Mouse (Mus musculus): ENCODE data around the gene Sgce.
"Not testable (repeated sequence)": the region's sequence is repeated elsewhere in the genome, so short reads cannot be mapped to it uniquely, and the experiment has no call there.

The Sgce gene

GRCm38 (mm10) chr6:4746696-4747439 lies at the start of gene Sgce, which contains the start of gene Peg10:
TSS of gene Sgce (minus strand) at chr6:4747207.
TSS of gene Peg10 (plus strand) at chr6:4747306.
- DNase-seq (ENCODE audit: low read depth, low spot score), result peak; percentile 50
- no peaks in the 10 kb centered on the region for H3K36me3 ChIP-seq (ENCODE audit: control insufficient read depth, insufficient read depth, low read length, poor library complexity, severe bottlenecking)
- no peaks in the 10 kb centered on the region for H3K27me3 ChIP-seq (ENCODE audit: control insufficient read depth, insufficient read depth, low read length, poor library complexity, severe bottlenecking)

- DNase-seq (ENCODE audit: low read depth, low spot score), result no peak
- H3K27me3 ChIP-seq (ENCODE audit: control insufficient read depth, insufficient read depth, low read length, poor library complexity, severe bottlenecking), result no peaks in the 10 kb centered on the region
- H3K36me3 ChIP-seq (ENCODE audit: control insufficient read depth, insufficient read depth, low read length, poor library complexity, severe bottlenecking), result no peaks in the 10 kb centered on the region
These were observed 49.3 kb upstream of the Sgce start for GRCm38 (mm10) chr6:4796281-4796680.

- Histone ChIP-seq H3K36me3 (ENCODE audit: control insufficient read depth, insufficient read depth, low read length, poor library complexity, severe bottlenecking) (no peaks in the 10 kb centered on the region), H3K27me3 (ENCODE audit: control insufficient read depth, insufficient read depth, low read length, poor library complexity, severe bottlenecking) (no peaks in the 10 kb centered on the region)
- peak; percentile 16 for DNase-seq (ENCODE audit: low read depth, low spot score)
These were observed 15.2 kb upstream of the Sgce start for GRCm38 (mm10) chr6:4762252-4762651.

- H3K27me3 ChIP-seq (ENCODE audit: control insufficient read depth, insufficient read depth, low read length, poor library complexity, severe bottlenecking); H3K36me3 ChIP-seq (ENCODE audit: control insufficient read depth, insufficient read depth, low read length, poor library complexity, severe bottlenecking); DNase-seq (ENCODE audit: low read depth, low spot score): not testable (repeated sequence)
These were observed 14.6 kb upstream of the Sgce start for GRCm38 (mm10) chr6:4761415-4762142.

DNA sequence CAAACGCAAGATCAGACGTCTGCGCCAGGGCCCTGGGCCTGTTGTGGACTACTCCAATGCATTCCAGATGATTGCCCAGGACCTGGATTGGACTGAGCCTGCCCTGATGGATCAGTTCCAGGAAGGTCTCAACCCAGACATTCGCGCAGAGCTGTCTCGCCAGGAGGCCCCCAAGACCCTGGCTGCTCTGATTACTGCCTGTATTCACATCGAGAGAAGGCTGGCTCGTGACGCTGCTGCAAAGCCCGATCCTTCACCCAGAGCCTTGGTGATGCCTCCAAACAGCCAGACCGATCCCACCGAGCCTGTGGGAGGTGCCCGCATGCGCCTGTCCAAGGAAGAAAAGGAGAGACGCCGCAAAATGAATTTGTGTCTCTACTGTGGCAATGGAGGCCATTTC lies 7.9 kb upstream of the Sgce start:
- Histone ChIP-seq H3K36me3 (ENCODE audit: control insufficient read depth, insufficient read depth, low read length, poor library complexity, severe bottlenecking) (no peaks in the 10 kb centered on the region), H3K27me3 (ENCODE audit: control insufficient read depth, insufficient read depth, low read length, poor library complexity, severe bottlenecking) (no peaks in the 10 kb centered on the region)
- DNase-seq (ENCODE audit: low read depth, low spot score), result no peak

GRCm38 (mm10) chr6:4754286-4754685 lies 7.3 kb upstream of the Sgce start:
- DNase-seq (ENCODE audit: low read depth, low spot score), result no peak
- no peaks in the 10 kb centered on the region for H3K27me3 ChIP-seq (ENCODE audit: control insufficient read depth, insufficient read depth, low read length, poor library complexity, severe bottlenecking)
- H3K36me3 ChIP-seq (ENCODE audit: control insufficient read depth, insufficient read depth, low read length, poor library complexity, severe bottlenecking), result no peaks in the 10 kb centered on the region

GRCm38 (mm10) chr6:4751355-4751754 lies 4.3 kb upstream of the Sgce start:
- Histone ChIP-seq H3K27me3 (ENCODE audit: control insufficient read depth, insufficient read depth, low read length, poor library complexity, severe bottlenecking) (no peaks in the 10 kb centered on the region), H3K36me3 (ENCODE audit: control insufficient read depth, insufficient read depth, low read length, poor library complexity, severe bottlenecking) (no peaks in the 10 kb centered on the region)
- no peak for DNase-seq (ENCODE audit: low read depth, low spot score)

GRCm38 (mm10) chr6:4749091-4749490 lies 2.1 kb upstream of the Sgce start:
- DNase-seq (ENCODE audit: low read depth, low spot score), result peak; percentile 92

DNA sequence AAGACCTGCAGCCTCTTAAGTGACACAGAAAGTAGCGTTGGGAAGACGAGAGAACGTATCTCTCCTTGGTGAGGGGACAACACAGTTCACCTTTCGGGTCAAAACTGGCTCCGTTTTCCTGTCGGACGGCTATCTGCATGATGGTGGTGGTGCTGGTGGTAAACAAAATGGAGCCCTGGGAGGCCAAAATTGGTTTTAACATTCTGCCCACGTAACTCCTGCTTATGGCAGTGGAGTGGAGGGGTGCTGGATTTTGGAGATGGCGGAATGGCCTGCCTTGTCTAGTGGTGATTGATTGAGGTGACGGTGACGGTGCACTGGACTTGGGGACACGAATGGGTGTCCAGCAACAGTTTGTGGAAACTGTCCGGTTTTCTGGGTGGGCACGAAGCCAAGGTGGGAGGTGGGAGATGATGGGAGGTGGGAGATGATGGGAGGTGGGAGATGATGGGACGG lies 1.5 kb upstream of the Sgce start:
- no peaks in the 10 kb centered on the region for H3K27me3 ChIP-seq (ENCODE audit: control insufficient read depth, insufficient read depth, low read length, poor library complexity, severe bottlenecking)
- no peak for DNase-seq (ENCODE audit: low read depth, low spot score)
- H3K36me3 ChIP-seq (ENCODE audit: control insufficient read depth, insufficient read depth, low read length, poor library complexity, severe bottlenecking), result no peaks in the 10 kb centered on the region

More at GRCm38 (mm10) chr6:4749091-4749490, 2.1 kb upstream of the Sgce start:
- Histone ChIP-seq H3K36me3 (ENCODE audit: control insufficient read depth, insufficient read depth, low read length, poor library complexity, severe bottlenecking) (no peaks in the 10 kb centered on the region), H3K27me3 (ENCODE audit: control insufficient read depth, insufficient read depth, low read length, poor library complexity, severe bottlenecking) (no peaks in the 10 kb centered on the region)

DNA sequence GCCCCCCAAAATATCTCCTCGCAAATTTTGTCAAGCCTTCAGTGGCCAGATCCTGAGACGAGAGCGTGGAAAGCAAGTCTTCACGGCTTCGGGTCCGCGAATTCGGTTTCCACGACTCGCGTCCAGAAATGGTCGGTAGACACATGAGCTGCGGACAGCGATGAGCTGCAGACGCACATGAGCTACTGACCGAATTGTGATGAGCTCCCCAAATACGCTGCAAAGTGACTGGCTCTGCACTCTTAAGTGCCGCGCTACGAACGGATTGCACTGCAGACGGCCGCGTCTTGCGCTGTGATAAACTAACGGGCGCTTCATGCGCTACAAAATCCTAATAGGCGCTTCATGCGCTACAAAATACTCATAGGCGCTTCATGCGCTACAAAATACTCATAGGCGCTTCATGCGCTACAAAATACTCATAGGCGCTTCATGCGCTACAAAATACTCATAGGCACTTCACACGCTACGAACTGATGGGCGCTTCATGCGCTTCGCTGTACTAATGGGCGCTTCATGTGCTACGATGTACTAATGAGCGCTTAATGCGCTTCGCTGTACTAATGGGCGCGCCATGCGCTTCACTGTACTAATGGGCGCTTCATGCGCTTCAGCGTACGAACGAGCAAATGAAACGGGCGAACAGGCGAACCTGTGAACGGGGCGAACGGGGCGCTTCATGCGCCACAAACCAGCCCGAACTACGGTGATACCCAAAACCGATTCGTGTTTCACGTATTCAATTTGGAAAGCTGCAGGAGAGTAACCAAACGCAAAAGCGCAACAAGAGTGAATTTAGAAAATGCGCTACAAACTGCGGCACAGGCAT lies 884 bp upstream of the Sgce start:
- Histone ChIP-seq H3K27me3 (ENCODE audit: control insufficient read depth, insufficient read depth, low read length, poor library complexity, severe bottlenecking) (no peaks in the 10 kb centered on the region), H3K36me3 (ENCODE audit: control insufficient read depth, insufficient read depth, low read length, poor library complexity, severe bottlenecking) (no peaks in the 10 kb centered on the region)
- peak; percentile 71 for DNase-seq (ENCODE audit: low read depth, low spot score)

DNA sequence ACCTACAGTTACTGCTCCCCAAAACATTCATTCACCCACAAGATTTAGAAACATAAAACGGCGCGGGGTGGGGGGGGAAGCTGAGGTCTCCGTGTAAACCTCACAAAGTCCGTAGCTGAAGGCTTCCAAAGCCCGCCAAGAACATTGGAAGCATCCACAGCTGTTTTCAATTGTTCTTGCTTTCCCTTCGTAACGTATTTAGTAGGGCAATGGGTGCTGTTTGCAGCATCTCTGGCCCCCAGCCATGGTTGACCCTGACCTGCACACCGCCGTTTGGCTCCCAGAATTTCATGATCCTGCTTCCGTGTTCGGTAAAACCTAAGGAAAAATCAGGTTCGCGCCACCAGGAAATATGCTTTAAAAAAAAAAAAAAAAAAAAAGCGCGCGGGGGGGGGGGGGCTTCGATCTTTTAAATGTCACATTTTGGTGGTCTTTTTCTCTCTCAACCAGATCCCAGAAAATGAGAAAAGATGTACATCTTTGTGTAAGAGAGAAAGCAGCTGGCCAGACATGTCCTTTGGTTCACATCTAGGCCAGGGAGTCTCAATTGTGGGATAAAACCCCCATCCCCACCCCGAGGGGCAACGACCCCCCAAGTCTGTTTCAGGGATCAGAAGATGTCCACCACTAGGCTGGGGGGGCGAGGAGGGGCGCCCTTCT lies 841 bp downstream of the Sgce start:
- Histone ChIP-seq H3K27me3 (ENCODE audit: control insufficient read depth, insufficient read depth, low read length, poor library complexity, severe bottlenecking) (no peaks in the 10 kb centered on the region), H3K36me3 (ENCODE audit: control insufficient read depth, insufficient read depth, low read length, poor library complexity, severe bottlenecking) (no peaks in the 10 kb centered on the region)
- DNase-seq (ENCODE audit: low read depth, low spot score), result no peak

DNA sequence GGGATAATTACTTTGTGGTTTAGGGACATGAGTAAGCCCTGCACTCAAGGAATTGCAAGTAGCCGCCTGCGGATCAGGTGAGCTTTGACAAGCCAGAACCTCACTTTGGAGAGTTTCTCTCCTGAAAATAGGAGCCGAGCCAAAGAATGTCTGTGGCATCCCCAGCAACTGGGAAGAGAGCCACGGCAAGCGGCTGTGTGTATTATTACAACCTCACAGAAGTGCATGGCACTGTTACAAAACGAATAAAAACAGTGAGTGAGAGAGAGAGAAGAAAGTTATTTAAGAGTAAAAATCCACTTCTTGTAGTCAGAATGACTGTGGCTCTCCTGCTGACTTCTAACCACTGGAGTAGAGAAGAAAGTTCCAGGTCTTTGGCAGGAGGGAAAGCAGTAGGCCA lies 6.5 kb downstream of the Sgce start:
- no peak for DNase-seq (ENCODE audit: low read depth, low spot score)
- Histone ChIP-seq H3K36me3 (ENCODE audit: control insufficient read depth, insufficient read depth, low read length, poor library complexity, severe bottlenecking) (no peaks in the 10 kb centered on the region), H3K27me3 (ENCODE audit: control insufficient read depth, insufficient read depth, low read length, poor library complexity, severe bottlenecking) (no peaks in the 10 kb centered on the region)

GRCm38 (mm10) chr6:4739522-4740355 lies 7.3 kb downstream of the Sgce start:
- Histone ChIP-seq H3K36me3 (ENCODE audit: control insufficient read depth, insufficient read depth, low read length, poor library complexity, severe bottlenecking) (no peaks in the 10 kb centered on the region), H3K27me3 (ENCODE audit: control insufficient read depth, insufficient read depth, low read length, poor library complexity, severe bottlenecking) (no peaks in the 10 kb centered on the region)
- no peak for DNase-seq (ENCODE audit: low read depth, low spot score)

GRCm38 (mm10) chr6:4738717-4739116 lies 8.3 kb downstream of the Sgce start:
- no peak for DNase-seq (ENCODE audit: low read depth, low spot score)
- Histone ChIP-seq H3K27me3 (ENCODE audit: control insufficient read depth, insufficient read depth, low read length, poor library complexity, severe bottlenecking) (no peaks in the 10 kb centered on the region), H3K36me3 (ENCODE audit: control insufficient read depth, insufficient read depth, low read length, poor library complexity, severe bottlenecking) (no peaks in the 10 kb centered on the region)
